Mouse (Mus musculus): ENCODE data around the gene Rrbp1. TPM values are rescaled to one million over a fixed set of nuclear protein-coding genes. Genes with fewer than 3 reads are reported as not detected.

The Rrbp1 gene
- total and polyA plus RNA-seq, 3 experiments: 56.7 to 128 (median 127) TPM

- peaks cover 0 to 4% of the 10 kb centered on the region in 2 experiments; a peak in 2 of 4 replicates for H3K4me1 ChIP-seq (ENCODE audit: control insufficient read depth in 1 of 2, insufficient read depth in 2 of 2, low read length in 2 of 2)
- no peaks in the 10 kb centered on the region for H3K79me2 ChIP-seq (ENCODE audit: control insufficient read depth, insufficient read depth, low read length, poor library complexity)
- no peak overlapping the region for H3K27ac ChIP-seq (ENCODE audit: control insufficient read depth, low read depth, low read length)
- H3K9ac ChIP-seq (ENCODE audit: control insufficient read depth, low read depth, low read length, poor library complexity, severe bottlenecking): no peak overlapping the region
- H3K27me3 ChIP-seq (ENCODE audit: control insufficient read depth in 1 of 2, insufficient read depth in 2 of 2, low read length in 2 of 2): no peaks in the 10 kb centered on the region; a peak in 1 of 4 replicates
- TF ChIP-seq MAFK (IDR thresholded peaks at IDR 0.05; ENCODE audit: borderline replicate concordance, low read depth, low read length) (no peak), CHD2 (IDR thresholded peaks at IDR 0.05; ENCODE audit: low read length) (no peak)
- H3K36me3 ChIP-seq (ENCODE audit: control insufficient read depth in 1 of 2, insufficient read depth in 2 of 2, low read length in 2 of 2): peaks cover 0 to 5% of the 10 kb centered on the region in 2 experiments; a peak in 1 of 4 replicates
- H3K9me3 ChIP-seq (replicated peaks; ENCODE audit: insufficient read depth, low read length): no peaks in the 10 kb centered on the region
- DNase-seq (ENCODE audit: low read depth, low spot score): no peak
- no peak overlapping the region for H3K4me3 ChIP-seq (ENCODE audit: control insufficient read depth in 1 of 2, insufficient read depth in 1 of 2, low read depth in 2 of 2, low read length in 2 of 2)
Measured at GRCm38 (mm10) chr2:143899470-143900220, 111.4 kb downstream of the Rrbp1 start.

Other genes starting within 250 kb of the Rrbp1 start
- gene Bfsp1, start 148.1 kb downstream of the Rrbp1 start, total RNA-seq (2012; rRNA removed): 3.1 and 3.4 TPM in 2 replicates
- gene Bfsp1, start 148.1 kb downstream of the Rrbp1 start, polyA plus RNA-seq (2012; ENCODE audit: insufficient read depth in 1 of 2, insufficient read length in 2 of 2, low read depth in 1 of 2, low replicate concordance in 2 of 2, missing spikeins in 1 of 2): 1 to 10 TPM in 1 of 2 experiments, not detected in 1; 2.7 TPM
- 66.5 and 80.0 TPM in 2 replicates for gene Dstn, start 95.9 kb downstream of the Rrbp1 start, total RNA-seq (2012; rRNA removed)
- 10 to 100 TPM in 1 of 2 experiments, not detected in 1; 78.1 TPM for gene Dstn, start 95.9 kb downstream of the Rrbp1 start, polyA plus RNA-seq (2012; ENCODE audit: insufficient read depth in 1 of 2, insufficient read length in 2 of 2, low read depth in 1 of 2, low replicate concordance in 2 of 2, missing spikeins in 1 of 2)
- gene Banf2, start 21.8 kb upstream of the Rrbp1 start, total RNA-seq (2012; rRNA removed): not detected in 2 replicates
- not detected for gene Banf2, start 21.8 kb upstream of the Rrbp1 start, polyA plus RNA-seq (2012; ENCODE audit: insufficient read depth in 1 of 2, insufficient read length in 2 of 2, low read depth in 1 of 2, low replicate concordance in 2 of 2, missing spikeins in 1 of 2)